Mouse (Mus musculus): ENCODE measurements around the gene Vim.

Gene Vim

GRCm38 (mm10) chr2:13573408-13574065 lies at the start of gene Vim:
TSS of gene Vim (plus strand) at chr2:13573927.
- DNase-seq (ENCODE audit: low spot score in 2 of 2), result peak; percentile 61 to 66

DNA sequence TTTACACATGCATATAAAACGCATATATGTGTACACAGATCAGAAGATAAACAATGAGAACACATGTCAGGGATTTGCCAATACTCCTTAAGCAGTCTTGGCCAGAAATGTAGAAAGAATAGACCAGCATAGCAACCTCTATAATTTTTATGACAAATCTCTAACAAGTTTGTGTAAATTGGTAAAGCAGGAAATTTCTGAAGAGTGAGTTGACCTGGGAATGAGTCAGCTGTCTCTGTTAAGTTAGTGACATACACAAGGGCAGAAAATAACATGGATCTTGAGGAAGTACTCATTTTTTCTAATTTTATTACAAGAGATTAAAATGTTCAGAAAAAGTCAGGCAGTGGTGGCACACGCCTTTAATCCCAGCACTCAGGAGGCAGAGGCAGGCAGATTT lies 47.5 kb upstream of the Vim start:
- no peak for DNase-seq (ENCODE audit: low spot score in 2 of 2)

GRCm38 (mm10) chr2:13527125-13527524 lies 46.6 kb upstream of the Vim start:
- no peak for DNase-seq (ENCODE audit: low spot score in 2 of 2)

DNA sequence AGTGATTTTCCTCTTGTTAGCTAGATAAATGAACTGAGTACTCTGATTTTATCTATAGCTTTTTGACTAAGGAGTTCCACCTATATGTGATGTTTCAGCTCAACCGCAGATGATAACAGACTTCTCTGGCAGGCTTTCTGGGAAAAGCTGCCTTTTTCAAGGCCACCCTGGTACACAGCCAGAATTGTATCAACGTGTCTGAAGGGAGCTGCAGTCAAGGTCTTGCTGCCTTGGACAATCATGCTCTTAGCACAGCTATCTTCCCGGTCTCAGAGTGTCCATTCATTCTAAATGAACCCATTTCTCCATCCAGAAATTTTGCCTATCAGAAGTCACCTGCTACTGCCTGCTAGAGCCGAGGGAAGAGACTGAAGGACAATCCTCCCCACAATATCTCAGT lies 46.2 kb upstream of the Vim start:
- no peak for DNase-seq (ENCODE audit: low spot score in 2 of 2)

DNA sequence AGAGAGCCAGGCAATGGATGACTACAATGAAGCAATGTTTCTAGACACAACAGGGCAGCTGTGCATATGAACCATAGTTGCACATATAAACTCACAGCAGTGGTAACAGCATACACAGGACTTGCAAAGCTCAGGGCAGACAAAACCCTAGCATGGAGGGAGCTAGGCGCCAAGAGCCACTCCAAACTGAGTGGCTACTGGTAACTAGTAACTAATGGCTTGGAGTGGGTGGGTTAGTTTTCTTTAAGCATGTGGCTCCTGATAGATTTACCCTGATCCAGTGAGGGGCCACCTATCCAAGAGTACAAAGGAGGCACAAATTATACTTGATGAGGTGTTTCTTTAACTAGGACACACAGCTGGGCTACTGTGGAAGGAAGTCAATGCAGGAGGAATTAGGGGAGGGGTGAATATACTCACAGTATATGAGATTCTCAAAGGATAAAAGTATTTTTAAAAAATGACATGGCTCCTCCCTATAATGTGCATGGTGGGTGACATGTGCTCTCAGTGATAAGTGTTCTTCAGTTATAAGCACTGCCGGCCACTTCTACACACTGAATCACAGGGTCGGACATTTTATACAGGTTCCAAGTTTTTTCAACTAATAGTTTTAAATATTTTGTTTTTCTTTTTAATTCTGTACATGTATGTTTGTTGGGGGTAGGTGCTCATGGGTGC lies 44.3 kb upstream of the Vim start:
- no peak for DNase-seq (ENCODE audit: low spot score in 2 of 2)

GRCm38 (mm10) chr2:13530639-13531038 lies 43.1 kb upstream of the Vim start:
- no peak for DNase-seq (ENCODE audit: low spot score in 2 of 2)

DNA sequence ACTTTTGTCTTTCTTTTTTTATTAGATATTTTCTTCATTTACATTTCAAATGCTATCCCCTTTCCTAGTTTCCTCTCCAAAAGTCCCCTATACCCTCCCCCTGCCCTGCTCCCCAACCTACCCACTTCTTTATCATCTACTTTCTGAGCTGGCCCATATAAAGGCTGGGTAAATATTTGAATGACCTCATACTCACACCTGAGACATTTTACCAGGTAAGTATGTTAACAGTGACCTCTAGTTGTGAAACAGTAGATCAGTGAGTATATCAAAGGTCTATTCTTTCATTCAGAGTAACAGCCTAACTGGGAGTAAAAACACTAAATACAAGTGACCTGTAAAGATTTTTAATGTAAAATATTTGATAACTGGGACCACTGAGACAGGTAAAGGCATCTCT lies 37.0 kb upstream of the Vim start:
- DNase-seq (ENCODE audit: low spot score in 2 of 2), result no peak

- DNase-seq (ENCODE audit: low spot score in 2 of 2), result no peak
These were observed 36.0 kb upstream of the Vim start for GRCm38 (mm10) chr2:13537733-13538132.

- no peak for DNase-seq (ENCODE audit: low spot score in 2 of 2)
These were observed 35.5 kb upstream of the Vim start for GRCm38 (mm10) chr2:13538258-13538657.

DNA sequence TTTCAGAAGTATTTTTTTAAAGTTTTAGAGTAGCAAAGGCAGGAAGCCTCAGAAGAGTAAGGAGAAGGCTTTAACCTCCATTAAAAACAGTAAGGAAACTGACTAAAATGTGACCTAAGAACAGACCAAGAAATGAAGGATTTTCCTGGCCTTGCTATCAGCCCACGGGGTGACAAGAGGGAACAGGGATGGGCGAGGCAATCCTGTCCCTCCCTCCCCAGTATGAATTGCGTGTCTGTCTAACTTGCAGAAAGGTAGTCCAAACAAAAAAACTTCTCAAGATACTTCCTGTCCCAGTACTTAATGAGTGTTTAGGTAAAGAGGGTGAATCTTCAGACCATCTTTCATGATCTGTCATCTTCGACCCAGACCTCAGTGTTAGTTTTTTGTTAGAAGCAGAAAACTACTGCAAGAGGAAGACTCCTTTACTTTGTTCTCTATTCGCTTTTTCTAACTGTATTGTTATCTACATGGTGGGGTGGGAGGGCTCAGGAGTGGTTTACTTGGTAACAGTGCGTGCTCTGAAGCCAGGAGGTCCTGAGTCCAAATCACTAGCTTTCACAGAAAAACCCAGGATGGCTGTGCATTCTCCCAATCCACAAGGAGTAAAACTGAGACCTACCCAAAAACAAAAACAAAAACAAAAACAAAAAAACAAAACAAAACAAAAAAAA lies 34.9 kb upstream of the Vim start:
- DNase-seq (ENCODE audit: low spot score in 2 of 2), result no peak

- DNase-seq (ENCODE audit: low spot score in 2 of 2), result no peak
These were observed 33.9 kb upstream of the Vim start for GRCm38 (mm10) chr2:13539860-13540259.

DNA sequence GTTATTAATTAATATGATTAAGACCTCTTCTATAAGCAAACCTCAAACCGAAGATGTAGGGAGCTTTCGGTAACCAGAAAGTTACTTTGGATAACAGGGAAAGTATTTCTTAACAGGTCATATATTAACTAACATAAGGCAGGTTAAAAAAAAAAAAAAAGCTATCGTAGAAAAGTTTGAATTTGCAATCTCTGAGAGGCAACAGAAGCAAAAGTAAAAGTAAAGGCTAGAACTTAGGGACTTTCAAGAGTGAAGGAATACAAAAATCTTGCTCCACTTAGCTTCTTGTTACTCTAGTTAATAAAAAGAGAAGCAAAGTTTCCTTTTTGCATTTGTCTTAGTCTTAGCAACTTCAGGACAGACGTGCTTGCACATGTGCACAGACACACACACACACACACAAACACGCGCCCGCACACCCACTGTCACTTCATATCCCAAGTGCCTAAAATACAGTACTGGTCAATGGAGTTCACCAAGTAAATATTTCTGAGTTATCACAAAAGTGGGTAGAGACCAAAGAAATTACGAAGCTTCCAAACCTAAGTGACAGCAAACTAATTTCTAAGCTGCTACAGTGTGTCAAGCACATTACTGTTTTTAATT lies 30.1 kb upstream of the Vim start:
- DNase-seq (ENCODE audit: low spot score in 2 of 2), result no peak

DNA sequence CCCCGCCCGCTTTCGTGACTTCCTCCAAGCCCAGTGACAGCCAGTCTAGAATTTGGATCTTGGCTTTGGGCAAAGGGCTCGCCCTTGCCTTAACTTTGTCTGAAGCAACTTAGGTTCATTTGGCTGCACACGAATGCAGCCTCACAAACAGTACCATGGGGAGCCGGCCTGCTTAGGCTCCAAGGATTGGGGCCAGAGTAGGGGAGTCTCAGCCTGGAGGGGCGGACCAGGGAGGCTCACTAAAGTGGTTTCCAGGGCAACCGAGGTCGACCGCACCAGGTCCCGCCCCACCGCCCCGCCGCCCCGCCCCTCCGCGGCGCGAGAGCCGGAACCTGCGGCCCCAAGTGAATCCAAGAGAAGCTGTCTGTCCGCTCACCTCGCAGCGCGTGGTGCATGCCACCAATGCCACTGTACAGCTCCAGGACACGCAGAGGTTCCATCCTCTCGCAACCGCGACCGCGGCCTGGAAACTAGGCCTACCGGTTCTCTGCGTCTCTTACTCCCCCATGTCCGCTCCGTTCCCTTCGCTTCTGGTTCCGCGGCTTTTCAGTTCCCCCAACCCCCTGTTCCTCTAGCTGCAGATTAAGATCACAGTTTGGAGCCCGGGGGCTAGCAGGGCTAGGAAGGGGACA lies 29.4 kb upstream of the Vim start, which contains the start of gene Trdmt1:
Gene Trdmt1, minus strand, starts transcription at position 476 of the 632 bp plus-strand sequence.
- DNase-seq (ENCODE audit: low spot score in 2 of 2), result peak; percentile 59 to 66

- no peak for DNase-seq (ENCODE audit: low spot score in 2 of 2)
These were observed 25.0 kb upstream of the Vim start for GRCm38 (mm10) chr2:13548749-13549148.

DNA sequence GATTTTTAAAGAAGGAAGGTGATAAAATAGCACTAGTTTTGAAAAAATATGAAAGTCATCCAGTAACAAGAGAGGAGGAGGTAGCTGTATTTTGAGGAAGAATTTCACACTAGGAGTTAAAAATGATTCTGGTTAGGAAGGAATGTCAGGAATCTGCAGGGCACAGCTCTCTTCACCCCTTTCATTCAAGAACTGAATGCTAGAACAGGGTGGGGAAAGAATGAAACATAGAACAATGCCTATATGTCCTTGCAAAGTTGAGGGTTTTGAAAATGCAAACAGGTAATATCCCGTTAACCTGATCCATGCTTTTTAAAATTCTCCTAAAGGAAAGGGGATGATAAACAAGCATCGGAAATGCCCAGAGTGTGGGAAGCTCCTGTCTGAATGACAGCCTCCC lies 19.8 kb upstream of the Vim start:
- DNase-seq (ENCODE audit: low spot score in 2 of 2), result no peak

GRCm38 (mm10) chr2:13556239-13556638 lies 17.5 kb upstream of the Vim start:
- DNase-seq (ENCODE audit: low spot score in 2 of 2), result no peak

DNA sequence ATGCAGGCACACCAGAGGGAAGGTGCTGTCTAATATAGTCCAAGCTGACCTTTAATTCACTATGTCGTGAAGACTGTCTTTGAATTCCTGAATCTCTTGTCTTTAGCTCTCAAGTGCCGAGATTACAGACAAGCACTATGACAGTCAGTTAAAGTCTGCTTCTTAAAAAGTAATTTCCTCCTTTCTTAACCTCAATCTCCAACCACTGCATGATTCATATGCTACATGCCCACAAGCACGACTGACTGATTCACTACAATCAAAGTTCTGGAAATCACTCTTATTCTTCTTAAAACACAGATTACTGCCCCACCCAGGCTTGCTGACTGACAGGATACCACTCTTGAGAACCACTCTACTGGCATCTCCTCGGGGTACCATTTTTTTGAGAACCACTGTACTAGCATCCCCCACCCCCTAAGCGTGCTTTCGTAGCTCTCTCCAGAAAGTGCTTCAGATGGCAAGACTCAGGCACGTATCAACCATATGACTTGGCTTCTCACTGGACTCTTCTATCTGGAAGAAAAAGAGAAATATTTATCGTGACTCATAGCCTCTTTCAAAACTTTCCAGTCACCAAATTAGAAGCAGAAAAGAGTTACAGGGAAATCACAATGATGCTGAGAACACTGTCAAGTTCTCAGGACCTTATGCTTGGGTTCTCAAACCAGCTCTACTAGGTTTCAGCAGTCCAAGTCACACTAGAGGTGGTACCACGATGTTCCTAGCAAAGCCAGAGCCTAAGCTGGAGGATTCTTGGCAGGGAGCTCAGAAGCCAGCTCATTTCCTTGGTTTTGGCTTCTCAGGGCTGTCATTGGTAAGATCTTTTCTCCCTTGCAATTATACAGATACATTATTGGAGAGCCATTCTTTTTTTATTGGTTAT lies 16.3 kb upstream of the Vim start:
- no peak for DNase-seq (ENCODE audit: low spot score in 2 of 2)

DNA sequence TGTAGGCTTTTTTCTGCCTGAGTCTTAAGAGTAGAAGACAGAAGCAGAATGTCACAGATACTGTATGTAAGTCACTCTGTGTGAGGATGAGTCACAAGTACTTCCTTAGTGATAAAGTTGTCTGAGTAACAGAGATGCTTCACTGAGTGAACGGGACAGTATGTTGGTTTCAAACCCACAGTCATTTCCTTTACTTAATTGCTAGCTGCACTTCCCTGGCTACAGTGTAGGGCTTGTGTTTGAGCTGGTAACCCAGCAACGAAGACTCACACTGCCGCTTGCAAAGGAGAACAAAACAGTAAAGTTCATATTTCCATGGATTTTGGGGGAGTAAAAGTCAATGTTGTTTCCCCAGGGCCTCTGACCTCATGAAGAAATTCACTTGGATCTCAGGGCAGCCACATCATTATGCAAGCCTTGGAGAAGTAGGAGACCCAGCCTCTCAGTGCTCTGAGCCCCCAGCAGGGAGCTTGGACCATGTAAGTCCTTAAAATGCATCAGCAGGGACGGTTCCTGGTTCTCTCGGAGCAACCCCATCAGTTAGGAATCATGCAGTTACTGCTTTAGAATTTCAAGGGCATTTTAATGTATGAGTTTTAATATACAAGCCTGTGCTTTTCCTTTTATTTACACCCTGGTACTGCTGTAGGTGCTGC lies 15.0 kb upstream of the Vim start:
- no peak for DNase-seq (ENCODE audit: low spot score in 2 of 2)

DNA sequence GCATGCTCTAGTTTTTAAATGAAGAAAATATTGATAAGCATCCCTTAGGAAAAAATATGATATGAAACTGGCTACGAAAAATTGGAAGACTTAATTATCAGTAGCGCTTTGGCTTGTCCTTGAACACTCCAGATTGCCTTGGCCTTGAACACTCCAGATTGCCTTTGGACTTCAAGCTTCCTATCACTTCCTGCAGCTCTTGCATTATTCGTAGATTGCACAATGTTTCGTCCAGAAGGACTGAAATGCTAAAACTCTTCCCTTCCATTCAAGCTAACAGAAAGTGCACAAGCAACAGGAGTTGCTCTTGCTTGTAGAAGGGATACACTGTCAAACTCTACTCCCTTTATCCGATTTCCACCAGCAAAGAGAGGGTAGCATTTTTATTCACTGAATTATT lies 14.4 kb upstream of the Vim start:
- DNase-seq (ENCODE audit: low spot score in 2 of 2), result no peak

GRCm38 (mm10) chr2:13559729-13560128 lies 14.0 kb upstream of the Vim start:
- DNase-seq (ENCODE audit: low spot score in 2 of 2), result no peak

- no peak for DNase-seq (ENCODE audit: low spot score in 2 of 2)
These were observed 13.3 kb upstream of the Vim start for GRCm38 (mm10) chr2:13560396-13560795.

Measured in spleen, postnatal 14 days (tissue).